Mouse (Mus musculus): Measurements from ENCODE around the gene Igdcc4.

DNA sequence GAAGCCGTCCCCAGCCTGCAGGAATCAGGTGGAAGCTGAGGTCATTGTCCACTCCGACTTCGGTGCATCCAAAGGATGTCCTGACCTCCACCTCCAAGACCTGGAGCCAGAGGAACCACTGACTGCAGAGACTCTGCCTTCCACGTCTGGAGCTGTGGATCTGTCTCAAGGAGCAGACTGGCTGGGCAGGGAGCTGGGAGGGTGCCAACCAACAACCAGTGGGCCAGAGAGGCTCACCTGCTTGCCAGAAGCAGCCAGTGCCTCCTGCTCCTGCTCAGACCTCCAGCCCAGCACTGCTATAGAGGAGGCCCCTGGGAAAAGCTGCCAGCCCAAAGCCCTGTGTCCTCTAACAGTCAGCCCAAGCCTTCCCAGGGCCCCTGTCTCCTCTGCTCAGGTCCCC is 33.8 kb downstream of the Igdcc4 start:
- TF ChIP-seq USF1 (IDR thresholded peaks at IDR 0.05; ENCODE audit: low read depth): no peak
- no peak for TF ChIP-seq POLR2A (IDR thresholded peaks at IDR 0.05; ENCODE audit: insufficient read length, low read depth)
- no peak for TF ChIP-seq TCF12 (IDR thresholded peaks at IDR 0.05; ENCODE audit: insufficient read depth, poor library complexity, severe bottlenecking)
- no peak for TF ChIP-seq REST (IDR thresholded peaks at IDR 0.05; ENCODE audit: insufficient read depth, insufficient read length)
- no peak for TF ChIP-seq MYOG (IDR thresholded peaks at IDR 0.05; ENCODE audit: control insufficient read depth in 1 of 3, insufficient read depth in 1 of 3, insufficient read length in 2 of 3, low read depth in 2 of 3)
- no peak for TF ChIP-seq E2F4 (IDR thresholded peaks at IDR 0.05; ENCODE audit: insufficient read depth)
- no peak for TF ChIP-seq MAX (IDR thresholded peaks at IDR 0.05; ENCODE audit: low read depth)
- no peak for TF ChIP-seq POLR2AphosphoS2 (IDR thresholded peaks at IDR 0.05; ENCODE audit: insufficient read length, low read depth)
- no peak for TF ChIP-seq SRF (IDR thresholded peaks at IDR 0.05; ENCODE audit: control insufficient read depth, insufficient read length, low read depth)
- TF ChIP-seq MYOD1 (IDR thresholded peaks at IDR 0.05; ENCODE audit: control insufficient read depth in 1 of 3, insufficient read length in 2 of 3, low read depth in 2 of 3): no peak
- no peak for TF ChIP-seq CEBPB (IDR thresholded peaks at IDR 0.05; ENCODE audit: insufficient read depth, poor library complexity, severe bottlenecking)
- TF ChIP-seq TCF3 (IDR thresholded peaks at IDR 0.05; ENCODE audit: insufficient read length, low read depth): no peak
